Mouse (Mus musculus): ENCODE measurements around the gene Gm5926.
"Not testable (repeated sequence)": the region's sequence is repeated elsewhere in the genome, so short reads cannot be mapped to it uniquely, and the experiment has no call there.

Gene Gm5926

GRCm38 (mm10) chrX:32650416-32650815, at the start of gene Gm5926:
Gene Gm5926, plus strand, starts transcription at chrX:32650716.
- not testable (repeated sequence) for DNase-seq (ENCODE audit: low read depth, low spot score)

- DNase-seq (ENCODE audit: low read depth, low spot score), result not testable (repeated sequence)
These were observed 49.5 kb upstream of the Gm5926 start for GRCm38 (mm10) chrX:32601008-32601407.

GRCm38 (mm10) chrX:32601425-32601824, 49.1 kb upstream of the Gm5926 start:
- DNase-seq (ENCODE audit: low read depth, low spot score), result not testable (repeated sequence)
